Mouse (Mus musculus): ENCODE data around the gene St3gal3.
A peak's percentile ranks its signal among the peaks of the same experiment; 100 is the strongest.

The St3gal3 gene

GRCm38 (mm10) chr4:118044510-118044909 lies 90.2 kb downstream of the St3gal3 start:
- no peak for DNase-seq

GRCm38 (mm10) chr4:118043331-118044002 lies 91.2 kb downstream of the St3gal3 start:
- DNase-seq: no peak

GRCm38 (mm10) chr4:118042671-118043320 lies 91.9 kb downstream of the St3gal3 start:
- DNase-seq: no peak

GRCm38 (mm10) chr4:118041145-118041544 lies 93.6 kb downstream of the St3gal3 start:
- DNase-seq: no peak

GRCm38 (mm10) chr4:118040650-118041049 lies 94.1 kb downstream of the St3gal3 start:
- DNase-seq: no peak

GRCm38 (mm10) chr4:118039964-118040363 lies 94.8 kb downstream of the St3gal3 start:
- no peak for DNase-seq

GRCm38 (mm10) chr4:118038023-118038422 lies 96.7 kb downstream of the St3gal3 start:
- DNase-seq: no peak

- no peak for DNase-seq
These were observed 97.3 kb downstream of the St3gal3 start for GRCm38 (mm10) chr4:118037406-118037805.

GRCm38 (mm10) chr4:118036531-118036930 lies 98.2 kb downstream of the St3gal3 start:
- no peak for DNase-seq

GRCm38 (mm10) chr4:118035090-118035489 lies 99.6 kb downstream of the St3gal3 start:
- no peak for DNase-seq

GRCm38 (mm10) chr4:118033026-118033425 lies 101.7 kb downstream of the St3gal3 start:
- no peak for DNase-seq

GRCm38 (mm10) chr4:118031776-118032170 lies 102.9 kb downstream of the St3gal3 start:
- DNase-seq: no peak

- DNase-seq: peak; percentile 55 to 67
These were observed 103.5 kb downstream of the St3gal3 start for GRCm38 (mm10) chr4:118031132-118031775.

GRCm38 (mm10) chr4:118030330-118030729 lies 104.4 kb downstream of the St3gal3 start:
- no peak for DNase-seq

GRCm38 (mm10) chr4:118029892-118030291 lies 104.8 kb downstream of the St3gal3 start:
- no peak for DNase-seq

GRCm38 (mm10) chr4:118028994-118029393 lies 105.7 kb downstream of the St3gal3 start:
- DNase-seq: peak in 1 of 2 experiments; percentile 33

- DNase-seq: no peak
These were observed 108.8 kb downstream of the St3gal3 start for GRCm38 (mm10) chr4:118025931-118026330.

- DNase-seq: no peak
These were observed 109.3 kb downstream of the St3gal3 start for GRCm38 (mm10) chr4:118025381-118025780.

- no peak for DNase-seq
These were observed 111.9 kb downstream of the St3gal3 start for GRCm38 (mm10) chr4:118022811-118023210.

GRCm38 (mm10) chr4:118022406-118022805 lies 112.3 kb downstream of the St3gal3 start:
- DNase-seq: no peak

GRCm38 (mm10) chr4:118019640-118020039 lies 115.1 kb downstream of the St3gal3 start:
- DNase-seq: no peak

- no peak for DNase-seq
These were observed 115.5 kb downstream of the St3gal3 start for GRCm38 (mm10) chr4:118019218-118019617.

- no peak for DNase-seq
These were observed 117.5 kb downstream of the St3gal3 start for GRCm38 (mm10) chr4:118017021-118017805.

Measured in cerebellum, postnatal 14 days (tissue).